Mouse (Mus musculus): ENCODE measurements at regions not wholly inside any gene's neighbourhood (a gene's known extent, or its start where the extent isn't known, plus 50 kb on each side); places are given as distances from the start of the nearest gene placed in this dataset.

DNA sequence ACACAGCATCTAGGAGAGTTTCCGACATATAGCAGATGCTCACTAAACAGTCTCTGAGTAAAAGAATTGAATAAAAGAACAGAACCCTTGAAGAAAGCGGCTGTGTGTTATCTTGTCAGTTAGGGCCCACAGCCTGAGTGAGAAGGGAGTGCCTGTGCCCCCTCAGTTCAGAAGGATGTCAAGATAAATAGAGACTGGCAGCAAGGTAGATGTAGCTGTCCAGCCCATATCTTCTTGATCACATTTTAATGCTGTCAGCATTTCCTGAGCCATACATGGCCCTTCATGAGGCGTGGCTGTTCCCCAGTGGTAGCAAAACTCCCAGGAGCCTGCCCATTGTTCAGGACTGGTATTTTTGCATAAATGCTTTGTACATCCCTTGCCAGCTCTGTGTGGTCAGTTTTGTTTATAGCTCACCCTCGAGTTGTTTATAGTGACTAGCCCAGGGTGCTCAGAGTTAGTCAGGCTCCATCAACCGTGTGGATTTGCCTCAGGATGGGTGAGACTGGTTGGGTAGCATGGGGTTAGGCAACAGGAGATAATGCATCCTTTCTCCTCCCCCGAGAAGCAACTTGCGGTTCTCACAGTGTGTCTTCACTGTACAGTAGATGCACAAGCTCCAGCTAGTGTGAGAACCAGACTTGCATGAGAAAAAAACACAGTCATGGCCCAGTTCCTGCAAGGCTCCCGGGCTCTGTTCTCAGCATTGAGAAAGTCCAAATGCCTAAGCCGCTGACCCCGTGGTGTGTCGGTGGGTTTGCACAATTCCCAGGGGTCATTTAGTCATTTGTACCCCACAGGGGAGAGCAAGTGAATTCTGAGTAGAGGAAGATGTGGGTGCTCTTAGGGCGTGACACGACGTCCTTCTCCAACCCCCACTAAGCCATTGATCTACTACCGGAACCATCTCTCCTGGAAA is 216.1 kb upstream of the Map3k1 start:
- TF ChIP-seq CTCF (IDR thresholded peaks at IDR 0.05; ENCODE audit: low read depth, low read length) (no peak), EP300 (IDR thresholded peaks at IDR 0.05; ENCODE audit: insufficient read depth, low read depth, low read length) (no peak), POLR2A (IDR thresholded peaks at IDR 0.05; ENCODE audit: insufficient read depth, low read length) (no peak)

All from ES-Bruce4 (cell line).